Mouse (Mus musculus): ENCODE results near the gene Tacc2.
A peak's percentile ranks its signal among the peaks of the same experiment; 100 is the strongest.

Gene Tacc2

DNA sequence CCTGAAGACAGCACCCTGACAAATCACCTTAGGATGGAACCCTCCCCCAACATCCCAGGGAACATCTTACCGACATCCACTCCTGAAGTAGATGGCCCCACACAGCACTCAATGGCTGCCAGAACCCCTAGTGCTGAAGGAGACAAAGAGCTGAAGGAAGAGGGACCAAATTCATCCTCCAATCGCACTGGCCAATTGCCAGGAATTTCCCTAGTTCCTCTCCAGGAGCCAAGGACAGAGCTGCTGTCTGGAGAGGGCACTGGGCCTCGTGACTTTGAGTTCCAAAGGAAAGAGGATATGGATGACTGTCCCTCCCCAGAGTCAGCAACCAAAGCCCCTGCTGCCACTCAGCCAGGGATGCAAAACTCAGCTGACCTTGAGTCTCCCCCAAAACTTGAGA lies 44.7 kb downstream of the Tacc2 start:
- no peak for DNase-seq

DNA sequence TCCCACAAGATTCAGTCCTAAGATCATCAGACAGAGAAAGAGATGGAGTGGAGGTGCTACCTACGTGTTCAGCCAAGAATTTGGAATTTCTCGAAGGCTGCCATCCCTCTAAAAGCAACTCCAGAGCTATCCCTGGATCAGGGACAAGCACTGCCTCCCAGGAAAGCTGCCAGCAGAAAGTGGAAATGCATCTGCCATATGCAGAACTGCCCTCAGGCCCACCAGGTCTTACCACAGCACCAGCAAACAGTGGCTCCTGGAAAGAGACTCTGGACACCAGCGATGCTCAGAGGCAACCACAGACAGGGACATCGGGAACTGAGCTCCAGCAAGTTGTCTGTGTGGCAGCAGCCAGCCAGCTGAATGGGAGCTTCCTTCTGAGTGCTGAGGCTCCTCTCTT lies 45.1 kb downstream of the Tacc2 start:
- DNase-seq = no peak

DNA sequence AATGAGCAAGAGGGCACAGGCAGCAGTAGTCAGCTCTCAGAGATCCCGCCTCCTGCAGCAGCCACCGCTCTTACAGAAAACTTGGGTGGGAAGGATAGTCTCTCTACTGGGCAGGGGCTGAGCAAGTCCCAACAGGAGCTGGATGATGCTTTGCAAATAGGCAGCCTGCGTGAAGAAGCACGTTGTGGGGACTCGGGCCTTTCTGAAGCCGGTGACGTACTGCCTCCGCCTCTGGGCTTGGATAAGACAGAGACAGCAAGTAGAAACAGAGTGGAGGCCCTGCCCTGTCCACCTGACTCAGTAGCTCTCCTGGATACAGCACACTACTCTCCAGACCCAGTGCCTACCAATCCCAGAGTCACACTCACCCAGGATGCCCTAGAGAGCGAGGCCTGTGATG lies 47.1 kb downstream of the Tacc2 start:
- DNase-seq = no peak

DNA sequence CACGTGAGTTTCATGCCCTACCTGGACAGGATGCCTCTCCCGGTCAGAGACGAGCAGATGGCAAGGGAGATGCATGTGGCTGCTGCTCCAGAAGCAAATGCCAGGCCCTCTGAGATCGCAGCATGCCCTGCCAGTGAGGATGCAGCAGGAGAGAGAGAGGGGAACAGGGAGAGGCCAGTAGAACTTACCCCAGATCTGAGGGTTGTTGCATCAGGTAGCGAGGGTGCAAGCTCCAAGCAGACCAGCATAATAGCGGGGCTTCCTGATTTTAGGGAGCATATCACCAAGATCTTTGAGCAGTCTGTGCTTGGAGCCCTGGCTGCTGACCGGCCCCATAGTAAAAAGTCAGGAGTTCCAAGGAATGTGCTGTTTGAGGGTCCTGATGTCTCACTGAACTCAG lies 48.1 kb downstream of the Tacc2 start:
- DNase-seq = no peak

DNA sequence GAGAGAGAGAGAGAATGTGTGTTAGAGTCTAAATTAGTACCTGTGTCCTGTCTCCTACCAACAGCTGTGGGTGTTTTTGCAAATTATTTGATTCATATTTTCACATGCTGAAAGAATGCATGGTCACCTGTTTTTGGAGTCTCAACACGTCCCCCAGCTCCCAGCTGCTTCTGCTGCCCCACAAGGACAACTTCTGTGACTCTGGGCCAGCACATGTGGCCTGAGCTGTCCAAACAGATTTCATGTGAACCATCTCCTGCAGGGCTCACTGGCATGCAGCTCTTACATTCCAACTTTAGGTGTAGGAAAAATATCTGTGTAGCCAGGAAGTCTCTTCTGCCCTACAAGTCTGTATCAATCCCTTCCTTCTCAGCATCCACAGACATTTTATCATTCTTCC lies 51.4 kb downstream of the Tacc2 start:
- DNase-seq = no peak

DNA sequence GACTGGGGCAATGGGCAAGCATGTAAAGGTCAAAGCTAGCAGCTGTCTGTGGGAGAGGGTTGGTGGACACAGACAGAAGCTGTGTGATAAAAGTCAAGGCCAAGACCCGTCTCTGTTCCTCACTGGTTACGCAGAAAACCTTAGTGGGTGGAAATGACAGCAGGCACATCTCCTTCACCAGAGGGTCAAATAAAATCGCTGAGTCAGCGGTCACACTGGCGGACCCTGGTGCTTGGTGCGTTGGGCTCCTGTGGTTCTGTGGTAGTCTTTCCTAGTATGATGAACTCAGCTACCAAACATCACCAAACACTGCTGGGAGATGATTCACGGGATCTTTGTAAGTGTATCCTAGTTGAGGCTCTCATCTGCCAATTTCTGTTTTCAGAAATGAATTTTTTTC lies 52.8 kb downstream of the Tacc2 start:
- DNase-seq = no peak

DNA sequence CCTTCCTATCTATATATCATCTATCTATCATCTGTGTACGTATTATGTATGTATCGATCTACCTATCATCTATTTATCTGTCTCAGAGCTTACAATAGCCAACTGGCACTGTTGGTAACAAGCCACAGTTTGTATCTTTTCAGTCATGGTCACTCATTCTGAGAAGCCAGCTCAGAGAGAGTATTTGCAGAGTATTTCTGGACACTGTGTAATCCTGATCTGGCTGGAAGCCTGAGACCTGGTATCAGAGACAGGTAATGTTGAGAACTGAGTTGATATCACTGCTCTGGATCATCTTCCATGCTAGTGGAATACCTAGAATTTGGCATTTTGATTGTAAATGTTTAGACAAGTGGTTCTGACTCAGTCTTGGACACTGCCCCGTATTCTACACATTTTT lies 53.7 kb downstream of the Tacc2 start:
- no peak for DNase-seq

DNA sequence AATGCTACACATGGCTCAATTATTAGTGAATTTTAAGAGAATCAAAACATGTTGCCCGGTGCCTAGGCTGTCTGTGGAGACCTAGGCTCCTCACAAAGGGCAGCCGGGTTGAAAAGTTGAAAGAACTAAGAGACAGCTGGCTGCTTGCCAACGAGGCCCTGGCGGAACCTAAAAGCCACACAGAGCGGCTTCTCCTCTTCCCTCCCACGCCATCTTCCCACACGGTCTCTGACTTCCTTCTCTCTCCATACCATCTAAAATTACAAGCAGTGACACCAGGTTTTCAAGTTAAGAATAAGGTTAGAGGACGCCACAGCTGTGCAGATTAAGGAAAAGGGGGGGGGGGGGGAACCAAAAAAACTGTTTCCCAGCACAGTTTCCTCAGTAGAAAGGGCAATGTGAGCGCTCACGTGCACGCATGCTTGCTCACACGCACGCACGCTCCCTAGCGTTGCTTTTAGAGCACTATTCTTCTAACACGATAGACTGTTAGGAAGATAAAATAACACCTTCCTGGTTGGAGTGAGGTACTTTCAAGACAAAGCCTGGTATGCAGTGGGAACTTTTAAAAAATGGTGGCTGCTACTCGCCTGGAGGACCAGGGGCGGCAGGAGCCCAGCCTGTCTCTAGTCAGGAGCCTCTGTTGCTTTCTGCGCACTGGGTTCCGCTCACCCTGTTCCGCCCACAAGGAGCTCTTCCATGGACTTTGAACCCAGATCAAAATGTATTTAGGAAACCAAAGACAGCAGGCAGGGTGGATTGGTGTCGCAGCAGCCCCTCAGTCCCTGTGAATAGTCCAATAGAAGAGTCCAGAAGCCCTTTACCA lies 54.5 kb downstream of the Tacc2 start:
- DNase-seq = peak; percentile 31

DNA sequence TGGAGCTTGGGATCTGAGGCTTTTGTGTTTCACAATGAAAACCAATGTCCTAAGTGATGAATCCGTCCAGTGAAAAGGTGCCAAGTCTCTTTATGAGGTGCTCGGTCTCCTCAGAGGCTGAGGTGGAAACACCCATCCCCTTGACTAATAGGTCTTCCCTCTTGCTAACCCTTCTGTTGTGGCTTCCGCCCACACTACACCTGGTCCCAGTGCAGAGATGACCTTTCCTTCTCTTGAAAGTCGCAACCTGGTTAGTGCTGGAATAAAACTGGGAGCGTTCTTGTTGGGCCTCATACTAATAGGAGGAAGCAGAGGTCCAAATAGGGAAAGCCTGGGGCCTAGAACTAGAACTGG lies 55.1 kb downstream of the Tacc2 start:
- no peak for DNase-seq

DNA sequence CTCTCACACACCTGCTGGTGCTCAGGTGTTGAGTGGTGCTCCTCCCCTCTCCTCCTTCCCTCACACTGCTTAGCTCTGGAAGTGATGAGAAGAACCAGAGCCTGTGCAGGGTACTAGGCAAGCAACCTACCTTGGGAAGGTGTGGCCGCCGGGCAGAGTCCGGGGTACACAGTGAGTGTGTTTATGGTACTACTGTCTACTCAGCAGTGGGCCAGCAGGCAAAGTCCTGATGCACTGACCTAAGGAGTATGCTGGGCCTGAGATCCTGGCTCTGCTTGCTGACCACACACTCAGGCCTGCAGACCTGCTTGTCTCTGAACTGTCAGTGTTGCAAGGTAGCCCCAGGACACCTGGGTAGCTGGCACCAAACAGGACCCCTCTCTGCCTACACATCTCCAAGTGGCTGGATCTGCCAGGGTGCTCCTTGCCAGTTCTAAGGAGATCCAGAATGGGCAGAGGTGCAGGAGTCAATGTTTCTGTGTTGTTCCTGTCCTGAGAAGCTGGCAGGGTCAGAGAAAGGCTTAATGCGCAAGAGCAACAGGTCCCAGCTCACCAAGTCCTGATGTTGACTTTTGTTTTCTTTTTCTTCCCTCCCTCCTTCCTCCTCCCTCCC lies 57.1 kb downstream of the Tacc2 start:
- DNase-seq = no peak

DNA sequence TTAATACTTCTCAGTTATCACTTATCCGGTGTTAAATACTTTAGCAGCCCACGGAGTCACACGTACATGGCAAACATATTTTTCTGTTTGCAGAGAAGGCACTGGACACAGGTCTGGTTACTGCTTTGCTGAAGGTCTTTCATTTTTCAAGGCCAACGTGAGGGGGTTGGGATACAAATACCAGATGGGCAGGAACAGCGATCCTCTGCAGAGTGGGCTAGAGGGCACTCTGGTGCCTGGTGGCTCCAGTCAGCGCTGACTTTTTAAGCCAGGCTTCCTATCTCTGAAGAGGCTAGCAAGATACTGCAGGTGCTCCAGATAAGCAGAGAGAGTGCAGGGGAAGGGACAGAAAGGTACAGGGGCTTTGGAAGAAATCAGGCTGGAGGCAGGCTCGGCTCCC lies 58.0 kb downstream of the Tacc2 start:
- no peak for DNase-seq

DNA sequence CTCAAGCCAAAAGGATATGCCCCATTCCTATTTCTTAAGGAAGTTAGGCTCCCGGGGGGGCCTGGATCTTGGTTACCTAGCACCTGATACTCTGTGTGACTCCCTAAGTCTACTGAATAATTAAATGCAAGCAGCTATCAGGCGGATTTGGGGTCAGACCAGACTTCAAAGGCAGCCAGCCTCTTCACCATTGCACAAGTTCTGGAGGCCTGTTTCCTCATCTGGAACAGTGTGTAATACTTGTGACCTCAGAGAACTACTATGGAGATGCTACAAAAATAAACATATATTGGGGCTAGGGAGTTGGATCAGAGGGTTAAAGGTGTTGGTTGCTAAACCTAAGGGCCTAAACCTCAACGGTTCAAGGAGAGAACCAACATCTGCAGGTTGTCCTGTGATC lies 59.0 kb downstream of the Tacc2 start:
- no peak for DNase-seq

DNA sequence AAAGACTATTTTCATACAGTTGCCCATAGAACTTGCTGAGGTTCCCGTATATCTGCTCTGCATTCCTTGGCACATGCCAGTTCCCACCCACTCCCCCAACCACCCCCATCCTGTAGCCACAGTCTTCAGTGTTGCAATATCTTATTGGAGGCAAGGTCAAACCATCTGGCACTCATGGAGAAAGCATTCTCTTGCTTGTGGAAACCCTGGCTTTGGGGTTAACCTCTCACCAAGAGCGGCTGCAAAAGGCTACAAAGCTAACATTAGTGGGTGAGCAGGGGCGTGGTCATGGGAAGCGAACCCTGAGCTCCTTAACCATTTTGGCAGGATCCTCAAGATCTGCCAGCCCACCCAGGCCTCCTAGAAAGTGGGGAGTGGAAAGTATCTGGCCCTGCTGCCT lies 59.7 kb downstream of the Tacc2 start:
- no peak for DNase-seq

DNA sequence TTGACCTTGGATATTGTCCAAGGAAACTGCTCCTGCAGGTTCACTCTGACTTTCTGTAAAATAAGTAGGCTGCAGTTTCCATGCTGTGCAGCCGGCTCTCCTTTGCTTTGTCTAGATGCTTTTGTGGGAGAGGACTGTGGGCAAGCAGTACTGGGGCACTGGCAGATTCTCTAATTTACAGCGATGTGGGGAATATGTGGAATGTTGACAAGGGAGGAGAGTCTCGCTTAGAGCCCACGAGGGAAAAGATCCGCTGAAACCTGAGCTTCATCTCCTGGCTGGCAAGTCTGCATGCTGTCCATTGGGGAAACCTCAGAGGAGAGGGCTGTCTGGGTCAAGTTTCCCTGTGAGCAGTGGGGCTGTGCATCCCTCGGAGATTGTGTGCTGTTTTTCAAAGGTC lies 60.6 kb downstream of the Tacc2 start:
- DNase-seq = no peak

DNA sequence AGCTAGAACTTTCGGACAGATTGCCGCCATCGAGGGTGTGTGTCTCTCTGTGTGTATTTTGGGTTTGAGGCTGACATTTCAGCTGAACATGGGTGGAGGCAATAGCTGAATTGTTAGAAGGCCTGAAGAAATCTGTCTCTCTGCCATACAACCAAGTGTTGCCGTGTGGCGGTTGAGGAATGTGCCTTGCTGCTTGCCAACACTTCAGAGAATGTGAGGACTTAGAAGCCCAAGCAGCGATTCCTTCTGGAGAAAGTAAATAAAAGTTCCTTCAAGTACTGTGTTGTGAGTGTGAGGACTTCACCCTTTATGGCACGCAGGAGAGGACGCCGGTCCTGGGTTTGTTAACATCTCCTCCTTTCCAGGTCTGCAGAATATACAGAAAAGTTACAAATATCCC lies 63.4 kb downstream of the Tacc2 start:
- DNase-seq = peak; percentile 37

DNA sequence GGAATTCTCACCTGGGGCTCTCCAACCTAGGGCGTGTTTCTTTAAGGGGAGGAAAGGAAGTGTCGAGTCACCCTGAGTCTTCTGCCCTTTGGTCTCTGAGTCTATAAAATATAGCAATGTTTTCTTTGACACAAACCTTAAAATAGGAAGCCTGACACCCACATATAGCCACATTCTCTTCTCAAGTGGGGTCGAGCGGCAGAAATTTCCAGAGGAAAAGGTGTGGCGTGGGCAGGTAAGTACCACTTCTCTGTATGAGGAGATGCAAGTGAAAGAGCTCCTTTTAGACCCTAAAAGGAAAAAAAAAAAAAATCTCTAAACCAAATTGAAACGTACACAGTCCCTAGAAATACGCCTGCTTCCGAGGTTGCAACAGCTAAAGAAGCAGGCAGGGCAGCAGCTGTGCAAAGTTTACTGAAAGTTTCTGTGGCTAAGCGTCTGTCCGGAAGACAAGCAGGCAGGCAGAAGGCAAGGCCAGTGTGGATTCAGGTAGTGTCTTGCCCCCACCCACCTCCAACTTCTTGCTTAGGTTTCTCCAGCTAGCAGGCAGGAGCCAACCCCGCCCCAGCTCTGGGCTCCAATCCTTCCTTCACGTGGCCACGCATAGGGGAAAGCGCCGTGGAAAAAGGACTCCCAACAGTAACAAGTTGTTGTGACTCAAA lies 68.2 kb downstream of the Tacc2 start:
- DNase-seq = no peak

DNA sequence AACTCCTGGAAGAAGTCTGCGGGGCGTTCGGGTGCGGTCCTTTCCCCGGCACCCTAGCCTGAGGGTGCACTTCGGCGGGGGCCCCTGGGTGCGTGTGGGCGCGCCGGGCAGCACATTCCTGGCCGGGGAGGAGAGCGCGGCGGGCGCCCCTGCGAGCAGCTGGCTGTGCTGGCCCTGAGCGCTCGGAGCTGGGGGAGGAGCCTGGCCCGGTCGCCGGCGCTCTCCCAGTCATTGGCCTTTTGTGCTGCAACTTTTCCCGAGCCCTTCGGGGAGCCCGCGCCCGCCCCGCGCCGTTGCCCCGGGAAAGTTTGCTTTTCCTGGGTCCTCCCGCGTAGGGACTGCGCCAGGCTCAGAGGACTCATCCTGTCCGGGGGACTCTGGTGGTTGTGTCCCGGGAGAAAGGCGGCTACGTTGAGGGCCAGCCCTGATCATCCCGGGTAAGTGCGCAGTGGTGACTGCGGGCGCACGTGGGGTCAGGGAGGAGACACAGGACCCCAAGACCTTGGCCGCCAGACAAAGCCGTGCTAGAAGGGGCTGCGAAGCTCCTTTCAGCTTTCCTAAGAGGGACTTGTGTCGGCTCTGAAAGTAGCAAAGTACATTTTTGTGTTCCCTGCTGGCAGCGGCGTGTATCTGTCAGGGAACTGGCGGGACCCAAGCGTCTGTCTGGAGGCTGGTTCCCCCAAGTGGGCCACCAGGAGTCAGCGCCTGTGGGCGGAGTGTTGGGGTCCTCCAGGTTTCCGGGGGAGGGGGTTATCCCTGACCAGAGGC lies 68.9 kb downstream of the Tacc2 start:
- no peak for DNase-seq

DNA sequence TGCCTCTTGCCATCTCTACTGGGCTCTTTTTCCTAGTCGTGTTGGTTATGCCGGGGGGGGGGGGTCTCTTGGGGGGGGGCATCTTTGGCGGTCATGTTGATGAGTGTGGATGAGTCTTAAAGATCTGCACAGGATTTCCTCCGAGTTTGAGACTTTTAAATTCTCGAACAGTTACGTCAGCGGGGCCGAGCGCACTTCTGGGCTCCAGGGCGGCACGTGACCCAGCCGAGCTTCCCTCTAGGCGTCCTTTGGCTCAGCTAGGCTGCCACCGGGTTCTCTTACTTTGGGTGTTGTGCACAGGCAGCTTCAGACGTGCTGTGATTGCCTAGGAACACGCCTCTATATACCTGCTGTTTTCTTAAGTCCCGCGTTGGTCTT lies 69.5 kb downstream of the Tacc2 start:
- DNase-seq = peak; percentile 23

DNA sequence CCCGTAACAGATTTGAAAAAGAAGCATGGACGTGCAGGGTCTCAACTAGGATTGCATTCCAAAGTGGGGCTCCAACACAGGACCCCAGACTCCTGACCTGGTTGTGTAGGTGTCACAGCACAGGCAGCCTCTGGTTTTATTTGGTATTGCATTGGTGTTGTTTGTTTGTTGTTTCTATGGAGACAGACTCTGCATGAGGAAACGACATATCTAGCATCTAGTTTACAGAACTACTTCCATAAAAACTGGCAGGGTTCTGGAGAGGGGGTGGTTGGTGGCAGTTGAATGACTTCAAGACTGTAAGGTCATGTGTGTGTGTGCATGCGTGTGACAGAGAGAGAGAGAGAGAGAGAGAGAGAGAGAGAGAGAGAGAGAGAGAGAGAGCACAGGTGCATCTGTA lies 70.8 kb downstream of the Tacc2 start:
- no peak for DNase-seq

DNA sequence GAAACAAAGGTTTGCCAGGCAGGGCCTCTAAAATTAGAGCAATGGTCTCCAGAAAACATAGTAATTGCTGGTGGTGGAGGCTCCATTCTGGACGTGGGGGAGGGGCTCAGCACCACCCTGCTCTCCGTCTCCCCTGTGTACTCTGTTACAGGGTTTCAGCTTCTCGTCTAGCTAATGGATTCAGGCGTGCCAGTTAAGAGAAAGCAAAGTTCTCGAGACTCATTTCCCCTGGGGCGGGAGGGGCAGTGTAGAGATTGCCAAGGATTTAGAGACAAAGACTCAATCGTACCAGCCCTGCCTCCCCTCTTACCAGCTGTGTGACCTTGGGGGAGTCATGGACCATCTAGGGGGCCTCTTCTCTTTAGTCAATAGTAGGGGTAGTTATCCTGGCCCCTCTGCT lies 72.0 kb downstream of the Tacc2 start:
- no peak for DNase-seq

DNA sequence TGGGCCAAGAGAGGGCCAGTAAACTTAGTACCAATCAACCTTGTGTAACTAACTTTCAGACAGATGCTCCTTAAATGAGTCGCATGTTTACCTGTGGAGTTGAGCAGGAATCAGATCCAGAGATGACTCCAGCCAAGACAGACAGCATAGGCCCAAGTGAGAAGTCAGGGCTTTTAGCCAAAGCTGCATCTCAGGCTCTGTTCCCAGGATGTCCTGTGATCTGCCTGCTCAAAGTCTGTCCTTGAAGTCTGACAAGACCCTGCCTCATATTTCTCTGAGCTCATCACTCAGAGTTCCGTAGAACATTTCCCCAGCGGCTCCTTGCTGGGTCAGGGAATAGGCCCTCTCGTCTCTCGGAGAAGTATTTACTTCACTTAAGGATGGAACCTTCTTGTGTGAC lies 73.4 kb downstream of the Tacc2 start:
- DNase-seq = no peak

DNA sequence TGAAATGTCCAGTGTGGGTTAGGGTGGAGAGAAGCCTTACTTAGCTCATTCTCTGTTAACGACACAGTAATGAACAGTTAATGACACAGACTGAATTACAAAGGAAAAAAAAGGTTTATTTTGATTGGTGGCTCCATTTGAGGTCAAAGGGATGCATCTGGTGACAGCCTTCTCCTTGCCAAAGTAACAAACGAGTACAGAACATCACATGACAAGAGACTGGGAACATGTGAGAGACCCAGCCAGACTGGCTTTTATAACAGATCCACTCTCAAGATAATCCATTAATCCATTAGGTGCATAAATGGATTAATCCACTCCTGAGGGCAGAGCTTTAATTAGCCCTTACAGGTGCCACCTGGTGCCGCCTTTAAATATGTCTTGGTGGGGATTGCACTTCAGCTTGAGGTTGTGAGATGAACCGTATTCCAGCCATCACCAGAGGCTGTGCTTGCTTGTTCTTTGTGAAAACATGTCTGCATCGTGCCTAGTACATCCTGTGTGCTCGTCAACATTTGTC lies 75.9 kb downstream of the Tacc2 start:
- no peak for DNase-seq

DNA sequence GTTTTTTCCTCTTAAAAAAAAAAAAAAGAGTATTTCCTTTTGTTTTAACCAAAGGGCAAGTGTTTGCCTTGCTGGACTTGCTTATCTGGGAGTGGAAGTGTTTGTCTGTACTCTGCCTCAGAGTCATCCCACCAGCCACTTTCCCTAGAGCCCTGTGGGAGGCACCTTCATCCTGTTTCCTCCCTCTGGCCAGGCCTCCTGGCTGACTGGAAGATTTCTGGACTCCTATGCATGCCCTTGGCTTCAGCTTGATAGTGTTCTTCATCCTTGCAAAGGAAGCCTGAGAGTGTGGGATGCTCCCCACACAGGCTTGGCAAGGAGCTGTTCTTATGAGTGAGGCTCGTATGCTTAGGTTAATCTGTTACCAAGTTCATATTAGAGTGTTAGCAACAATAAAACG lies 77.3 kb downstream of the Tacc2 start:
- DNase-seq = no peak

DNA sequence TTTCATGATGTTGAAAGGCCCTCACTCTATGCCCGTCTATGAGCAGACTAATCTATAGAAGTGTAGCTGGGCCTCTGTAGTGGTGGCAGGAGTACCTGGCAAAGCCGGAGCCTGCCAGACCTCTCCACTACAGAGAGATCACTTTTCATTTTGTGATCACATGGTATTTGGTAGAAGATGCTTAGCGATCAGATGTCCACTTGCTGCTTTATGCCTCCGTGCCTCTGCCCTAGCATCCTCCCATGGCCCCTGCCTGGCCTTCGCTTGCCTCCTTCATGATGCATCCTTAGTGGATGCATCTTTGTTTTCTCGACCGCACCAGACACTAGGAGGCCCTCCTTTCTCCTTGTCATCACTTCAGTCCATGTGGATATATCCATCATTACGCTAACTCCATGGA lies 79.7 kb downstream of the Tacc2 start:
- DNase-seq = no peak

Measured in layer of hippocampus, adult 9-11 months (tissue).